ENCODE assay signal across 8 mouse cellular contexts in the genomic region with DNA sequence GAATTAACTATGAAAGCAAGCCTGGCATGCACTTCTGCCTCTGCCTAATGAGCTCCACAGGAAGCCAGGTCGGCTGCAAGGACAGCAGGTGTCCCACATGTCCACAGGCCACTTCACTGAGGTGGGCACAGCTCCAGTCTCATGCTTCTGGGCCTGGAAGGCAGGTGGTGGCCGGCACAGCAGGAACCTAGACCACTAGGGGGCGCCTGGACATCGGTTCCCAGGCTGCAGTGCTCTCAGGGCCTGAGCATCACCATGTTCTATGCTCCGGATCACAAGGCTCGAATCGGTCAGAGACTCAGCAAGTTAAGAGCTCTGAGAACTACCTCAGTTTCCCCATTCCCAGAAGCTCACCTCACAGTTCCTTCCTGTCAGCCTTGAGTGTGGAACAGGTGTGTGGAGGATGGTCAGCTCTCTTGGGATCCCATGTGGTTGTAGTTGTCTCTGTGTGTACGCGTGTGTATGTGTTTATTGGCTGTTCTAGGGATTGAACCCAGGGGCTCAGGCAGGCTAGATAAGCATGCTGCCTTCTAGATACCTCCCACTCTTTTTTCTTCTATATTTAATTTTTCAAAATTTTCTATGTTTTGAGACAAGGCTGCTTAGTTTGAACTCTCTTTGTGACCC.
A peak's percentile ranks its signal among the peaks of the same experiment; 100 is the strongest.
DNase-seq lines count a peak whose midpoint lies in the region; ATAC-seq and TF ChIP-seq lines count a peak whose summit lies in the region.

No protein-coding gene starts in this region.

- H3K4me1 ChIP-seq in limb, embryonic 13.5 days, result no peaks in the 10 kb centered on the region
- no peaks in the 10 kb centered on the region for H3K4me1 ChIP-seq in midbrain, postnatal 0 days (ENCODE audit: insufficient read depth, low read length)

- 32% methylated on average over 9 of the region's 9 CpGs for WGBS in limb, embryonic 13.5 days
- WGBS in midbrain, postnatal 0 days, result 28% methylated on average over 9 of the region's 9 CpGs

- H3K27me3 ChIP-seq in limb, embryonic 13.5 days, result no peaks in the 10 kb centered on the region
- H3K27me3 ChIP-seq in midbrain, postnatal 0 days (ENCODE audit: insufficient read depth, low read length), result no peaks in the 10 kb centered on the region

- peak; percentile 77; the same call in 1 of the 2 replicates for ATAC-seq in limb, embryonic 13.5 days (ENCODE audit: low FRiP score, low read depth)
- peak; percentile 64 for ATAC-seq in midbrain, postnatal 0 days (ENCODE audit: low FRiP score)

- no peak overlapping the region for H3K4me2 ChIP-seq in limb, embryonic 13.5 days (replicated peaks)
- no peak overlapping the region for H3K4me2 ChIP-seq in midbrain, postnatal 0 days (ENCODE audit: low read depth, low read length, poor library complexity, severe bottlenecking)

- H3K27ac ChIP-seq in limb, embryonic 13.5 days, result no peak overlapping the region
- H3K27ac ChIP-seq in midbrain, postnatal 0 days (ENCODE audit: low read depth, low read length), result no peak overlapping the region

- H3K36me3 ChIP-seq in limb, embryonic 13.5 days, result no peaks in the 10 kb centered on the region
- no peaks in the 10 kb centered on the region for H3K36me3 ChIP-seq in midbrain, postnatal 0 days (ENCODE audit: insufficient read depth, low read length)

- peak; percentile 30 for DNase-seq in 3134 (ENCODE audit: extremely low read depth, insufficient read length, low spot score)
- DNase-seq in adrenal gland, postnatal 10 days, result peak; percentile 87
- peak; percentile 72 for DNase-seq in embryo, embryonic 9.5 days (ENCODE audit: extremely low spot score)
- DNase-seq in heart, adult 18-20 months, result peak; percentile 58 to 77
- DNase-seq in kidney, adult 9 months, result peak; percentile 63
- DNase-seq in midbrain, postnatal 0 days (ENCODE audit: low spot score), result peak; percentile 77
- DNase-seq in spleen, postnatal 36 days (ENCODE audit: low spot score in 2 of 2), result peak; percentile 8 to 9

- peaks cover 3% of the 10 kb centered on the region; the same call in 1 of the 2 replicates for H3K9me3 ChIP-seq in limb, embryonic 13.5 days
- H3K9me3 ChIP-seq in midbrain, postnatal 0 days (ENCODE audit: low read length), result no peaks in the 10 kb centered on the region

- H3K9ac ChIP-seq in limb, embryonic 13.5 days, result no peak overlapping the region
- H3K9ac ChIP-seq in midbrain, postnatal 0 days (replicated peaks; ENCODE audit: low read length, poor library complexity, severe bottlenecking), result no peak overlapping the region

- TF ChIP-seq CTCF in midbrain, postnatal 0 days (IDR thresholded peaks at IDR 0.05), result peak; percentile 88

- no peak overlapping the region for H3K4me3 ChIP-seq in limb, embryonic 13.5 days
- H3K4me3 ChIP-seq in midbrain, postnatal 0 days (ENCODE audit: low read depth, low read length), result no peak overlapping the region

Comparison
In these comparisons a context has a peak if more than half of its experiments do, and no peak if none do; other contexts are left out.
1. DNase-seq: peak in every context shown above with its lines; median percentile 87 in adrenal gland, postnatal 10 days; 77 in midbrain, postnatal 0 days; 72 in embryo, embryonic 9.5 days; 68 in heart, adult 18-20 months; 63 in kidney, adult 9 months; 30 in 3134; 8 in spleen, postnatal 36 days.